Mouse (Mus musculus): ENCODE data around the gene Rabgap1.

- TF ChIP-seq CTCF (conservative IDR thresholded peaks at IDR 0.05; ENCODE audit: low read length) (no peak), POU5F1 (IDR thresholded peaks at IDR 0.05; ENCODE audit: borderline replicate concordance, low read length) (no peak)
Measured at GRCm38 (mm10) chr2:37442611-37443591, at the start of gene Rabgap1, which contains the start of the genes Zbtb26 and Zbtb6.
